Mouse (Mus musculus) mouse embryonic stem cell (cell line): ENCODE results near the gene Olfr458.
"Not testable (repeated sequence)": the region's sequence is repeated elsewhere in the genome, so short reads cannot be mapped to it uniquely, and the experiment has no call there.

Source experiments
- in situ Hi-C, 2 experiments: fragments of 300-500 bp; cut with MboI; formaldehyde crosslinking; loops; 1 replicate in 1 of 2; 3 replicates in 1 of 2; pipeline ENCODE4 v1.14.3; 2019 to 2020; ENCODE audit warnings: low sequenced_read_pairs in 2 of 2, low pct_unique_long_range_greater_than_20kb in 1 of 2, mixed read lengths in 1 of 2; ENCODE audit not compliant: unreplicated experiment in 1 of 2

Olfr458 gene

GRCm38 (mm10) chr6:42465096-42465495 is at the start of gene Olfr458:
Gene Olfr458 (minus strand): TSS chr6:42465196.
- in situ Hi-C loops, result no loop called here

GRCm38 (mm10) chr6:42513461-42513860 is 48.5 kb upstream of the Olfr458 start:
- in situ Hi-C loops, result no loop called here

- in situ Hi-C loops, result no loop called here
Observed at GRCm38 (mm10) chr6:42509311-42509710, 44.3 kb upstream of the Olfr458 start.

- in situ Hi-C loops, result no loop called here
Observed at GRCm38 (mm10) chr6:42503478-42503877, 38.5 kb upstream of the Olfr458 start.

DNA sequence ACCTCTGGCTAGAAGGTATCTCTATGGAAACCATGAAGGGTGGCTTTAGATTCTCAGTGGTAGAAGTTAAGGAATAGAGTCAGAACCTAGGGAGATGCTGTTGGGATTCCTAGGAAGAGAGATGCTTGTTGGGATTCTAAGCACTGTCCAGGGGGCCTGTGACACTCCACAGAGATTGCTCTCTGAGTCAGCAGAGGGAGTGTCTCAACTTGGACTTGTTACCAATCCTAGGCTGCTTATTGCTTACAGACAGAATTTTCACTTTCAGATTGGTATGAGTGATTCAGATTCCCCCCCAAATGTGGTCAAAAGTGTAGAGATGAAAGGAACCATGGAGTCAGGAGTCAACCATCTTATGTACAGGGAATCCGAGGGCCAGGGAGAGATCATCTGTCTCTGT is 24.7 kb upstream of the Olfr458 start:
- in situ Hi-C loops, result no loop called here

GRCm38 (mm10) chr6:42487114-42487513 is 22.1 kb upstream of the Olfr458 start, which contains the start of gene Olfr456:
Gene Olfr456 (minus strand): TSS chr6:42487214.
- in situ Hi-C loops, result no loop called here

- in situ Hi-C loops, result no loop called here
Observed at GRCm38 (mm10) chr6:42484633-42485032, 19.6 kb upstream of the Olfr458 start.

DNA sequence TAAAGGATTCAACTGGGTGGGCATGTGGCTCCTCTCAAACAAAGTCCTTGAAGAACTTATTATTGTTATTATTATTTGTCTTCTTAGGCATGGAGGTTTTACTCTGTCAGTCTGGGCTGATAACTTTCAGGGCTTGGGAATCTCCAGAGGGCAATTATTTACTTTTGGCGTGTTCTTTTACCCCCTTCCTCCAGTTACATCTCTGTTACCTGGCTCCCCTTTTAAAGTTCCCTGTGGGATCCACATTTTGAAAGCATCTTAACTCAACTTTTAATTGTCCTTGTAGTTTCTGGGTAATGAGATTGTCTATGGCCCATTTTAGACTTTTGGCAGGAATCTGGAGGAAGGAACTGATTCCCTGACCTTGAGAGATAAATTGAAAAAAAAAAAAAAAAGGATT is 11.2 kb upstream of the Olfr458 start, which contains the start of gene Olfr457:
Gene Olfr457, minus strand, starts transcription at position 101 of the 400 bp plus-strand sequence.
- in situ Hi-C loops, result no loop called here

GRCm38 (mm10) chr6:42471298-42471697 is 6.3 kb upstream of the Olfr458 start:
- in situ Hi-C loops, result not testable (repeated sequence)

GRCm38 (mm10) chr6:42470542-42470941 is 5.5 kb upstream of the Olfr458 start:
- in situ Hi-C loops, result no loop called here

DNA sequence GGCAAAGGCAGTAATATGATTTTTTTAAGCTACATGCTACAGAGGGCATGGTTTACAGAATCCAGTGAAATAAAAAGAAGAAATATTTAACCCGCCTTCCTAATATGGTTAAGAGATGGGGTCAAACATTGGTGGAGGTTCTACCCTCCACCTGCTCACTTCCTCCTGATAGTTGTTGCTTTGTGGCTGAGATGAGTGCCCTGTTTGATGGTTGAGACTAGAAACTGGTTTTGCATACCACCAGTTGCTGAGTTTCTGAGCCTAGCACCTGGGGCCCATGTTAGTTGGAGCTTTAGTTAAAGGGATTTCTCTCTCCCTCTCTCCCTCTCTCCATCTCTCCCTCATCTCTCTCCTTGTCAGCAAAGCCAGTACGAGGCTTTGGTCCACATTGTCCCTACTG is 17.6 kb downstream of the Olfr458 start:
- in situ Hi-C loops, result no loop called here

- in situ Hi-C loops, result no loop called here
Observed at GRCm38 (mm10) chr6:42444491-42444890, 20.5 kb downstream of the Olfr458 start.

DNA sequence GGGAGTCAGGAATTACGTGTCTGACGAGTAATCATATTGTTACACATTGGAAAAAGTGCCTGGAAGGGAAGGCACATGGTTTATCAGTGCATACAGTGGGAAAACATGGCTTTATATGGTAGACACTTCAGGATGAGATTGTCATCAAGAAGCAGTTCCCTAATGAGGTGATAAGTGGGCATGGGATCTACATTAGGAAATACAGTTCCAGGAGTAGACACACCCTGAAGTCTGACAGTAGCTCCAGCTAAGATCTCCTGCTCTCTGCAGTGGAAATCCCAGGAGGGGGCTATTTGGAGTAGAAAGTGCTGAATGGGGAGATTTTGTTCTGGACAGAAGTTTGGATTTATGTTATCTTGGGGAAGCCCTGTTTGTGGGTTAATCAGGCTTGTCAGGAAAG is 23.6 kb downstream of the Olfr458 start:
- in situ Hi-C loops, result no loop called here

- in situ Hi-C loops, result no loop called here
Observed at GRCm38 (mm10) chr6:42435490-42435889, 29.5 kb downstream of the Olfr458 start.

- in situ Hi-C loops, result no loop called here
Observed at GRCm38 (mm10) chr6:42434446-42434845, 30.6 kb downstream of the Olfr458 start, which contains the start of gene Tas2r126. Gene Tas2r126 (plus strand): TSS chr6:42434535.

DNA sequence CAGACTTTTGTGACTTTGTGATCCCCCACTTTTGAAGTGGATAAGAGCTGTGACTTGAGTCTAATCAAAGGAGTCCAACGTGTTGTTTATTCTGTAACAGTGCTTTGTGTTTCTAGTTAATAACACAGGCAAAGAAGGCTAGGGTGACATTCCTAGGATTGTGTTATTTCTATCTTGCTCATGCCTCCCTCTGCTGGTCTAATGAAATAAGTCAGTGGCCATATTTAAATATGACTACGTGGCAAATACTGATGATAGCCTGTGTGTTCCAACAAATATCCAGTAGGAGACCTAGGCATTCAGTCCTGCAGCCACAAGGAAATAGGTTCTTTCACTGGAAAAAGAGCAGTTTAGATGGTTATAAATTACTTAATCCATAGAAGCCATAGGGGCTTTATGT is 31.4 kb downstream of the Olfr458 start:
- in situ Hi-C loops, result no loop called here

DNA sequence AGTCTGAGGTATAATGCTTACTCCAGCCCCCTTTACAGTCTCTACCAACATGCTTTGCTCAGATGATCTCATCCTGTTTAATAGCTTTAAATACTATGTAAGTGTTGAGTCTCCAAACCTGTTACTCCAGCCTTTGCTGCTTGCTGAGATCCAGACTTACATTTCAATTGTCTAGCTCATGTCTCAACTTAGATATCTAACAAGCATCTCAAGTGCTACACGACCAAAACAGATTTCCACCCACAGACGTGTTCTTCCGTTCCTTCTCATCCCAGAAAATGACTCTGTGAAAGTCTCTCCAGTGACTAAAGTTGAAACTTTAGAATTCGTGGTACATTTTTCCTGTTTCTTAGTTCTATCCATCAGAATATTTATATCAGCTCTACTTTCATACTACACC is 38.7 kb downstream of the Olfr458 start:
- in situ Hi-C loops, result no loop called here

DNA sequence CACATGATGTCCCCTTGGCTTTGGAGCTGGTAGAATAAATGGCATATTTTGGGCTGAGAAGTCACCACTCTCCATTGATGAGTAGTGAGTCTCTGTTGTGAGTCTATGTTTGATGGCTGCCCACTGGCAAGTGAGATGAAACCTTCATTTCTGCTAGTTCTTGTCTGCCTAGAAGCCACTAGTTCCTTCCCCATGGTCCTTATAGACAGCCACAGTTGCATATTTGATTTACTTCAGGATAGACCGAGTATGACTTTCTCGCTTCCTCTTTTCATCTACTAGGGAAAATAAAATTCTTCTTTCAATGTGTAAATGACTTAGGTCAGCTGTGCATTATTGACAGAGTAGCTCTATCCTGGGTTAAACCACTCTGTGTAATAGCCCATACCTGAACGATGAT is 40.5 kb downstream of the Olfr458 start:
- in situ Hi-C loops, result no loop called here

DNA sequence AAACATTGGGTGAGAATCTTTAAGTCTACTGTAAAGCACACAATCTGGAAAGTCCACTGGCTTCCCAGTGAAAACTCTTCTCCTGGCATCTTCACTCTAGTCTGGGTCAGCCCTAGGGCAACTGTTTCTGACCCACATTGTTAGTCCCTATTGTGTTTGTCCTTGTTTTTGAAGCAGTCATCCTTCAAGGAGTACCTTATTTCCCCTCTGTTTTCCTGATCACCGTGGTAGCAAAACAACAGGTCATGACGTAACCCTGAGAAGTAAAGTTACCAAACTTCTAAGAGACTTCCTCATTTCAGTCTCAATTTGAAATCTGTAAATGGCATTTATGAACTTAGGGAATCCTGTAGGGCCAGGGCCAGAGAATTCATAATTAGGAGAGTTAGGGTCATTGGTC is 43.6 kb downstream of the Olfr458 start:
- in situ Hi-C loops, result no loop called here

DNA sequence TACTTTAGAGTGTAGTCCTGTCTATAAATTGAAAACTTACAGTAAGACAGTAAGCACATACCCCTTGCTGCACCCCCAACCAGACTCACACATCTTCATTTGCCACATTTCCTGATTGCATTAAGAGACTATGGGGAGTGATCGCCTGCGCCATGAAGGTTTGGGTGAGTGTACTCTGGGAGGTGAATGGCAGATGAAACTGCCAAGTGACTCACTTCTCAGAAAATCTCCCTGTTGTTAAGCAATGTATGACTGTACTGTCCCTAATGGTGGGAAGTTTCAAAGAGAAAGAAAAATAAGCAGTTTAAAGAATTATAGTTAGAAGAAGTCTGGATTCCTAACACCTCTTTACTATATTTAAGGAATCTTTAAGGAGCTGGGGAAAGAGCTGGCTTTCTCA is 45.6 kb downstream of the Olfr458 start:
- in situ Hi-C loops, result no loop called here
